ENCODE assay signal across 8 mouse cellular contexts in genomic region chr6:6884897-6885296, GRCm38 (mm10). TPM values are rescaled to one million over a fixed set of nuclear protein-coding genes. Genes with fewer than 3 reads are reported as not detected.
DNase-seq lines count a peak whose midpoint lies in the region; ATAC-seq and TF ChIP-seq lines count a peak whose summit lies in the region.

No protein-coding gene starts in this region.

- no peak overlapping the region for H3K4me3 ChIP-seq in forebrain, embryonic 11.5 days (ENCODE audit: low read depth, low read length)
- H3K4me3 ChIP-seq in kidney, postnatal 0 days (replicated peaks; ENCODE audit: low read depth, low read length), result no peak overlapping the region
- H3K4me3 ChIP-seq in midbrain, embryonic 12.5 days, result no peak overlapping the region

- no peaks in the 10 kb centered on the region for H3K9me3 ChIP-seq in forebrain, embryonic 11.5 days (ENCODE audit: control insufficient read depth, low read length)
- no peaks in the 10 kb centered on the region for H3K9me3 ChIP-seq in kidney, postnatal 0 days (replicated peaks; ENCODE audit: low read length)
- H3K9me3 ChIP-seq in midbrain, embryonic 12.5 days, result no peaks in the 10 kb centered on the region

- no peak overlapping the region for H3K9ac ChIP-seq in forebrain, embryonic 11.5 days (ENCODE audit: low read length)
- H3K9ac ChIP-seq in kidney, postnatal 0 days (ENCODE audit: low read depth, low read length), result no peak overlapping the region
- no peak overlapping the region for H3K9ac ChIP-seq in midbrain, embryonic 12.5 days (replicated peaks)

- H3K27ac ChIP-seq in forebrain, embryonic 11.5 days (ENCODE audit: low read depth, low read length), result no peak overlapping the region
- no peak overlapping the region for H3K27ac ChIP-seq in kidney, postnatal 0 days
- H3K27ac ChIP-seq in midbrain, embryonic 12.5 days (replicated peaks), result no peak overlapping the region

- H3K4me1 ChIP-seq in forebrain, embryonic 11.5 days (replicated peaks; ENCODE audit: control insufficient read depth, insufficient read depth, low read length), result peaks cover 4% of the 10 kb centered on the region; the same call in 1 of the 2 replicates
- H3K4me1 ChIP-seq in kidney, postnatal 0 days (replicated peaks; ENCODE audit: insufficient read depth, low read length), result peaks cover 3% of the 10 kb centered on the region; the same call in 1 of the 2 replicates
- peaks cover 19% of the 10 kb centered on the region for H3K4me1 ChIP-seq in midbrain, embryonic 12.5 days

- peak overlapping the region; percentile 1; the same call in 1 of the 2 replicates for H3K4me2 ChIP-seq in forebrain, embryonic 11.5 days (ENCODE audit: low read depth, low read length, severe bottlenecking)
- H3K4me2 ChIP-seq in kidney, postnatal 0 days (ENCODE audit: low read length), result no peak overlapping the region
- no peak overlapping the region; the same call in 1 of the 2 replicates for H3K4me2 ChIP-seq in midbrain, embryonic 12.5 days (replicated peaks)

- TF ChIP-seq CTCF in kidney, postnatal 0 days (IDR thresholded peaks at IDR 0.05; ENCODE audit: low read depth), result peak; percentile 89

- DNase-seq in adrenal gland, adult 18-20 months (ENCODE audit: low spot score in 2 of 2), result peak; percentile 38 to 58
- DNase-seq in adrenal gland, adult 8-10 months, result no peak
- DNase-seq in ovary, postnatal 36 days (ENCODE audit: low spot score), result peak; percentile 41
- no peak for DNase-seq in ovary, postnatal 14 days (ENCODE audit: low spot score)
- peak; percentile 86 for DNase-seq in forebrain, embryonic 11.5 days (ENCODE audit: low spot score)
- peak; percentile 84 for DNase-seq in kidney, postnatal 0 days (ENCODE audit: low spot score)
- no peak for DNase-seq in gastrocnemius, adult 8-10 months (ENCODE audit: low spot score in 2 of 2)

- H3K36me3 ChIP-seq in forebrain, embryonic 11.5 days (ENCODE audit: control insufficient read depth, insufficient read depth, low read length), result no peaks in the 10 kb centered on the region
- H3K36me3 ChIP-seq in kidney, postnatal 0 days (ENCODE audit: insufficient read depth, low read length), result no peaks in the 10 kb centered on the region
- no peaks in the 10 kb centered on the region for H3K36me3 ChIP-seq in midbrain, embryonic 12.5 days

- H3K27me3 ChIP-seq in forebrain, embryonic 11.5 days (ENCODE audit: control insufficient read depth, insufficient read depth, low read length), result peaks cover 31% of the 10 kb centered on the region
- peaks cover 44% of the 10 kb centered on the region for H3K27me3 ChIP-seq in kidney, postnatal 0 days (ENCODE audit: insufficient read depth, low read length)
- peaks cover 58% of the 10 kb centered on the region for H3K27me3 ChIP-seq in midbrain, embryonic 12.5 days

- 1% methylated on average over 12 of the region's 12 CpGs for WGBS in forebrain, embryonic 11.5 days
- 4% methylated on average over 12 of the region's 12 CpGs for WGBS in kidney, postnatal 0 days
- 2% methylated on average over 12 of the region's 12 CpGs for WGBS in midbrain, embryonic 12.5 days

- peak; percentile 36; the same call in 1 of the 2 replicates for ATAC-seq in forebrain, embryonic 11.5 days (replicated peaks; ENCODE audit: low FRiP score)
- ATAC-seq in kidney, postnatal 0 days (replicated peaks; ENCODE audit: low FRiP score, low read depth), result peak; percentile 57; the same call in 1 of the 2 replicates
- peak; percentile 59; the same call in 1 of the 2 replicates for ATAC-seq in midbrain, embryonic 12.5 days (ENCODE audit: low FRiP score, low read depth)

RNA-seq across cellular contexts. Expression of gene Dlx5, which starts 3.0 kb away (rescaled TPM):
- total RNA-seq in adrenal gland, adult 18-20 months (2021), result under 1 TPM in 1 of 2 experiments, not detected in 1; 0.40 TPM
- total RNA-seq in adrenal gland, adult 8-10 months (2022), result under 1 TPM in 3 of 4 experiments, not detected in 1; 0.21 to 0.48 (median 0.34) TPM
- 45.5 and 47.7 TPM in 2 replicates for polyA plus RNA-seq in forebrain, embryonic 11.5 days (2014; fragmentation: Nextera tagmentation; extraction: Ambion mirVana)
- polyA plus RNA-seq in kidney, postnatal 0 days (2015; fragmentation: Nextera tagmentation; extraction: Ambion mirVana), result 0.37 and 0.67 TPM in 2 replicates
- 16.1 and 22.3 TPM in 2 replicates for polyA plus RNA-seq in midbrain, embryonic 12.5 days (2016; fragmentation: Nextera tagmentation; extraction: Ambion mirVana)
- total RNA-seq in gastrocnemius, adult 8-10 months (2022), result not detected

RNA-seq across cellular contexts. Expression of gene Dlx6, which starts 21.8 kb away (rescaled TPM):
- not detected for total RNA-seq in adrenal gland, adult 18-20 months (2021)
- total RNA-seq in adrenal gland, adult 8-10 months (2022), result under 1 TPM in 1 of 4 experiments, not detected in 3; 0.67 TPM
- polyA plus RNA-seq in forebrain, embryonic 11.5 days (2014; fragmentation: Nextera tagmentation; extraction: Ambion mirVana), result 4.5 and 7.3 TPM in 2 replicates
- not detected in 2 replicates for polyA plus RNA-seq in kidney, postnatal 0 days (2015; fragmentation: Nextera tagmentation; extraction: Ambion mirVana)
- polyA plus RNA-seq in midbrain, embryonic 12.5 days (2016; fragmentation: Nextera tagmentation; extraction: Ambion mirVana), result 2.6 and 3.5 TPM in 2 replicates
- not detected for total RNA-seq in gastrocnemius, adult 8-10 months (2022)

Comparison
In these comparisons a context has a peak if more than half of its experiments do, and no peak if none do; other contexts are left out.
1. DNase-seq: peak in adrenal gland, adult 18-20 months (2 of 2), ovary, postnatal 36 days (single experiment), forebrain, embryonic 11.5 days (single experiment) and kidney, postnatal 0 days (single experiment); none in adrenal gland, adult 8-10 months (single experiment), ovary, postnatal 14 days (single experiment) and gastrocnemius, adult 8-10 months (0 of 2).
2. Peak in every context shown above with its lines, with median percentiles within 50 percentile points of each other: ATAC-seq.